Mouse (Mus musculus): ENCODE measurements at regions not wholly inside any gene's neighbourhood (a gene's known extent, or its start where the extent isn't known, plus 50 kb on each side); places are given as distances from the start of the nearest gene placed in this dataset.

GRCm38 (mm10) chr7:40799794-40800193 lies 98.3 kb upstream of the Vstm2b start:
- no peak for ATAC-seq (ENCODE audit: extremely low read depth, insufficient number of reproducible peaks, low FRiP score, poor library complexity, severe bottlenecking)

GRCm38 (mm10) chr7:40801291-40801690 lies 96.8 kb upstream of the Vstm2b start:
- no peak for ATAC-seq (ENCODE audit: extremely low read depth, insufficient number of reproducible peaks, low FRiP score, poor library complexity, severe bottlenecking)

DNA sequence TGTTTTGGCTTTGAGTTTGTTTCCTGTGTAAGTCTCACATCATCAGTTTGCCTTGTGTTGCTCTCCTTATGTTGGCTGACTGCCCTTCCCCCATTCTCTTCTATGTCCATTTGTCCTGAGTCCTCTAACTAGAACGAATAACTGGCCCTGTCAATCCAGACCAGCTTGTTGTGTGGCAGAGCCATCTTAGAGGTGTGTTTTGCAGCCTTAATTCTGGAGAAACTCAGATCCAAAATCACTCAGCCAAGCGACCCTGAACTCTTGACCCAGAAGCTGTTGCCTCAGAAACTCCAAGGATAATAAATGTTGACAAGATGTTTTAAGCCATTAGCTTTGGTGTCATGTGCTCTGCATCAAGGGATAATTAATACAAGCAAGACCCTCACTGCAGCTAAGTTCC lies 92.9 kb upstream of the Vstm2b start:
- no peak for ATAC-seq (ENCODE audit: extremely low read depth, insufficient number of reproducible peaks, low FRiP score, poor library complexity, severe bottlenecking)

- no peak for ATAC-seq (ENCODE audit: extremely low read depth, insufficient number of reproducible peaks, low FRiP score, poor library complexity, severe bottlenecking)
Measured at GRCm38 (mm10) chr7:40805866-40806265, 92.3 kb upstream of the Vstm2b start.

DNA sequence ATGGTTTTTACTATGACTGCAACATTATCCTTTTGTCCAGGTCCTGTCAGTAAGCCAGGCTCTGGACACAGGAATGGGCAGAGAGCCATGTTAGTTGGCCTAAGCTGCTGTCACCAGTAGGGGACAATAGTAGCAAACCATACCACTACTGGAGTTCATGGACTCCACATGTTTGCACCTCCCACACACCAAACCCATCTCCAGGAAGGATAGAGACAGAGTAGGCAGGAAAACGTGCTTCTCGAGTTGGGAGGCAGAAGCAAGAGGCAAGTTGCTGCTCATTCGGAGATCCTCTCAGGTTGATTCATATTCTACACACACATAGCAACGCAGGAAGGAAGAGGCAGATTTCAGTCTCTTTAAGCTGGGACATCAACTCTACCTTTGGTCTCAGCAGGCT lies 85.2 kb upstream of the Vstm2b start:
- ATAC-seq (ENCODE audit: extremely low read depth, insufficient number of reproducible peaks, low FRiP score, poor library complexity, severe bottlenecking), result no peak

- ATAC-seq (ENCODE audit: extremely low read depth, insufficient number of reproducible peaks, low FRiP score, poor library complexity, severe bottlenecking), result no peak
Measured at GRCm38 (mm10) chr7:40825141-40825742, 72.9 kb upstream of the Vstm2b start.

- no peak for ATAC-seq (ENCODE audit: extremely low read depth, insufficient number of reproducible peaks, low FRiP score, poor library complexity, severe bottlenecking)
Measured at GRCm38 (mm10) chr7:40829526-40829925, 68.6 kb upstream of the Vstm2b start.

DNA sequence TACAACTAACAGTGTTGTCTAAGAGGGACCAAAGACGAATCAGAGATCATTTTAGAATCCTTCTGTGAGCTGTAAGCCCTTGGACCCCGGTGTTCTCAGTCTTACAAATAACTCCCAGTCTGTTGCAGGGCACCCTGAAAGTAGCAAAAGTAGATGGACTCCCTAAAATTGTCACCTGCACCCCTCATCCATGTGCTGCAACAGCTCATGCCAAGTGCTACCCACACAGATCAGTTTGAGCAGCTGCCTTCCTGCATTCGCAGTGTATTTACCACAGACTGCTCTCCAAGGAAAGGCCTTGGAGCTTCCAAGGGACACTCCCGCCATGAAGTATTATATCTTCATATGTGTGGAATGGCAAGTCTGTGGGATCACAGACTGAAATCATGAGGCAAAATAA lies 66.5 kb upstream of the Vstm2b start:
- no peak for ATAC-seq (ENCODE audit: extremely low read depth, insufficient number of reproducible peaks, low FRiP score, poor library complexity, severe bottlenecking)

- ATAC-seq (ENCODE audit: extremely low read depth, insufficient number of reproducible peaks, low FRiP score, poor library complexity, severe bottlenecking), result no peak
Measured at GRCm38 (mm10) chr7:40842344-40842992, 55.7 kb upstream of the Vstm2b start.

- no peak for ATAC-seq (ENCODE audit: extremely low read depth, insufficient number of reproducible peaks, low FRiP score, poor library complexity, severe bottlenecking)
Measured at GRCm38 (mm10) chr7:40846512-40846911, 51.6 kb upstream of the Vstm2b start.
